Mouse (Mus musculus) frontal cortex, postnatal 25 days (tissue): ENCODE data around the gene Poldip2.
A peak's percentile ranks its signal among the peaks of the same experiment; 100 is the strongest.

Experiments
- DNase-seq, 2 experiments: peaks; one replicate each; pipeline ENCODE4 v3.0.0; 2022; ENCODE audit warnings: low spot score in 2 of 2

Poldip2 gene

DNA sequence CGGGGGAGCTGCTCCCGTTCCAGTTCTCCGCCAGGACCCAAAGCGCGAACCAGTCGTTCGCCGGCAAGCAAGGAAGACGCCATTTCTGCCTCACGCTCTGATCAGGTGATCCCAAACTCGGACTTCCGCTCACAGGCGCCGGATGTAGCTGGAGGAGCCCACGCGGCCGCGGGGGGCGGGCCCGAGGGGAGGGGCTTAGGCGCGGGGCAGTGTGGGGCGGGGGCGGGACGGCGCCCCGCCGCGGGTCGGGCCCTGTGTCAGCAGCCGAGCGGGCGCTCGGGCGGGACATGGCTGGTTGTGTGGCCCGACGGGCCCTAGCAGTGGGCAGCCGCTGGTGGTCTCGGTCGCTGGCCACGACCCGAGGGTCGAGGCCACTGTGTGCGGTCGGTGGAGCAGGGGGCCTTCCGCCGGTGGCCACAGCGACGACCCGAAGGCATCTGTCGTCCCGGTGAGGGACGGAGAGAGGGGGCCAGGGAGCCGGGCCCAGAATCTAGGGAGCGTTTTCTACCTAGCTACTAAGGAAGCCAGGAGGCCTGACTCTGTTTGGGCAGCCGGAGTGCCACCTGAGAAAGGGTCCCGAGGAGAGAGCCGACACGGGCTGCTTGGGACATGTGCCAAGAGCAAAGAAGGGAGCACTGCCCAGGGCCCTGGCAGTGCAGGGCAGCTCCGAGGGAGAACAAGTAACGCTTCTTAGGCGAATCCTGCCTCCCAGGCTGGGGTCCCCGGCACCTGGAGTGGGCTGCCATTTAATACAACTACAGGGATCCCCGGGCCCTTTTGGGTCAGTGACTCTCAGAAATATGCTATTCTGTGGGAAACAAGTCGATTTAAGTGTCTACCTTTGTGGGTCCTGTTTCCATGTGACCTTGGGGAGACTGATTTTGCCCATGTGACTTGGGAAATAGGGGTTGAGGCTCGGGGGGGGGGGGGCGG is at the start of gene Poldip2, which contains the start of gene Tmem199:
Gene Poldip2 (plus strand): TSS at position 169 of the 933 bp plus-strand sequence.
Gene Tmem199 (minus strand): TSS at position 148 of the 933 bp plus-strand sequence.
- peak; percentile 65 to 76 for DNase-seq

- no peak for DNase-seq
These were observed 49.3 kb upstream of the Poldip2 start for GRCm38 (mm10) chr11:78462669-78463068.

GRCm38 (mm10) chr11:78463286-78464036 is 48.5 kb upstream of the Poldip2 start:
- DNase-seq = no peak

- DNase-seq = no peak
These were observed 46.9 kb upstream of the Poldip2 start for GRCm38 (mm10) chr11:78465116-78465515.

- DNase-seq = peak; percentile 57 to 66
These were observed 46.3 kb upstream of the Poldip2 start, which contains the start of gene Slc46a1 for GRCm38 (mm10) chr11:78465568-78466180. Gene Slc46a1, plus strand, starts transcription at chr11:78465697.

DNA sequence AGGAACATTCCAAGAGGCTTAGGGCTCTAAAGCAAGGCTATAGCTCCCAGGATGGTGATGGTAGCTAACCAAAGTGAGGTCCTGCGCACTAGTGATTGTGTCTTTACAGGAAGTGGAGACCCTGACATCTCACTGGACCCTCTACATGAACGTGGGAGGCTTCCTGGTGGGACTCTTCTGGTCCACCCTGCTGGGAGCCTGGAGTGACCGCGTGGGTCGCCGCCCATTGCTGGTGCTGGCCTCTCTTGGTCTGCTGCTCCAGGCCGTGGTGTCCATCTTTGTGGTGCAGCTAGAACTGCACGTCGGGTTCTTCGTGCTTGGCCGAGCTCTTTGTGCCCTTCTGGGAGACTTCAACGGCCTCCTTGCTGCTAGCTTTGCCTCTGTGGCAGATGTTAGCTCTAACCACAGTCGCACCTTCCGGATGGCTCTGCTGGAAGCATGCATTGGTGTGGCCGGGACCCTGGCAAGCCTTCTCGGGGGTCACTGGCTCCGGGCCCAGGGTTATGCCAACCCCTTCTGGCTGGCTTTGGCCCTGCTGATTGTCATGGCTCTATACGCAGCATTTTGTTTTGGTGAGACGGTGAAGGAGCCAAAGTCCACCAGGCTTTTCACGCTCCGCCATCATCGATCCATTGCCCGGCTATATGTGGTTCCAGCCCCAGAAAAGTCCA is 45.6 kb upstream of the Poldip2 start:
- no peak for DNase-seq

DNA sequence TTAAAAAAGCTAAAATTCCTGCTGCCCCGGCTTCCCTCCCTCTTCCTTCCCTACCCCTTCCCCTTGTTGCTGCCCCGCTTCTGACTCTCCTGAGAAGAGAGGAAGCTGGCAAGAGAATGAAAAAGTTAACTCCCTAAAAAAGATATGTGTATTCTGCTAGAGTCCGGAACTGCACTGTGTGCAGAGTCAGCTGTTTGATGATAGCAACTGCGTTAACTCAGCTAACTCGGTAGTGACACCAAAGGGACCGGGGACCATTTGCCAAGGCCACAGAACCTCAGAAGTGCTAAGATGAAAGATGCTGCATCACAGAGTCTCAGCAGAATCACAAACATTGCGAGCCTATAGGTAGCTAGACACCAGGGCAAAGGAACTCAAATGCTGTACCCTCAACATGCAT is 44.5 kb upstream of the Poldip2 start:
- no peak for DNase-seq

DNA sequence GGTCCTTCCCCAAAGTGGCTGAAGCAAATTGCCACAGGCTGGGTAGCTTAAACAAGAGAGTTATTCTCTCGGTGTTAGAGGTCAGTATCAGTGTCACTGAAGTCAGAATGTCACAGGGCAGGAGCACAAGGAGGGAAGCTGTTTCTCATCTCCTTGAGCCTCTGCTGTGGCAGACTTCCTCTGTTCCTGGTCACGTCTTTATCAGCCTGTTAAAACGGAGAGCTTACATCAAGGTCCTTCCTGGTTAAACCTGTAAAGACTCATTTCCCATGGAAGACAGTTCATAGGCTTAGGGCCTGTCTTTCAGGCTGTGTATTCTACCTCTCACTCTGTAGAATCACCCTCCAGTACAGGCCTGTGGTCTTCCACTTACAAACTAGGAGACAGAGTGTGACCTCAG is 44.1 kb upstream of the Poldip2 start:
- no peak for DNase-seq

DNA sequence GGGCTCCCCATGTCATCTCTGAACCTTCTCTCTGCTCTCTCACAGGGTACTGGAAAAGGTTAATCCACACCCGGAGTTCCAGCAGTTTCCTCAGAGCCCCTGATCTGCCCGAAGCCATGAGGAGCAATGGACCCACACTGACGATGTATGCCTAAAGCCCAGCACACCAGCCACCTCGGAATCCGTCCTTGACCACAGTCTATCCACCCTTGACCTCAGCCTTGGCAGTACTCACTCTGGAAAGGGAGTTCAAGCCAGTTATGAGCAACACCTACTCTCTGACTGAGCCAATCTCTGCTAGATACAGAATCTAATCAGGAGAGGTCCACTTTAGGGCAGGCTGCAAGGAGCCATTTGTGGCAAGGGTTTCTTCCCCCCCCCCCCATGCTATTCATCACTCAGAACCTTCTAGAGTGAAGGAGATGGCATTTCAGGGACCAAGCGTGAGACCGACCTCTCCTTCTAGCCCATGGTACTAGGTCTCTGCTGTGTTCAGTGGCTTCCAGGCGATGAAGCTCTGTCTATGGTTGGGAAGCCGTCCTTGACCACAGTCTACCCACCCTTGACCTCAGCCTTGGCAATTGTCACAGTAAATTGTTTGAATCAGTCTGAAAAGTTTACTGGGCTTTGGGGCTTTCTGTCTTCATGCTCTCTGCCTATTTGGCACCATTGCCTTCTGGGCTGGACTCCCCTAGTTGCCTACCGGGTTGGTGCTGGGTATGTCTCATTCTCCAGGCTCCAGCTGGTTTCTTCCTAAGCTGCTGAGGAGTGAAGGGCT is 40.5 kb upstream of the Poldip2 start:
- DNase-seq = no peak

GRCm38 (mm10) chr11:78475289-78475688 is 36.7 kb upstream of the Poldip2 start:
- DNase-seq = no peak

GRCm38 (mm10) chr11:78483639-78484038 is 28.4 kb upstream of the Poldip2 start:
- no peak for DNase-seq

DNA sequence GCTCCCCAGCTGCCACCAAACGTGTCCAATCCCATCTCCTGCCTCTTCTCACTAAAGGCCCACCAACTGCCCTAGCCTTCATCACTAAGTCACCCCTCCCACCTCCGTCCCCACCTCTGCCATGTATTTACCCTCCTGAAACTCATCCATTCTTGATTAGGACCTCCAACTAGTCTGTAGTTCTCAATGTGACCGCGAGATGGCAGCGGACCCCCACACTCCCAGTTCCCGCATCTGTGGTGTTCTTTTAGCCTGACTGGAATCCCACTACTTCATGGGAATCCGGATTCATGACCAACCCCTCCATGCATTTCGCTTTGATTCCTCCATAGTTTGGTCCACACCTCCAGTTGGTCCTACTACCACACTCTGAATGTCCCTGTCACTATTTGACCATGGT is 23.8 kb upstream of the Poldip2 start:
- DNase-seq = peak; percentile 70 to 74

DNA sequence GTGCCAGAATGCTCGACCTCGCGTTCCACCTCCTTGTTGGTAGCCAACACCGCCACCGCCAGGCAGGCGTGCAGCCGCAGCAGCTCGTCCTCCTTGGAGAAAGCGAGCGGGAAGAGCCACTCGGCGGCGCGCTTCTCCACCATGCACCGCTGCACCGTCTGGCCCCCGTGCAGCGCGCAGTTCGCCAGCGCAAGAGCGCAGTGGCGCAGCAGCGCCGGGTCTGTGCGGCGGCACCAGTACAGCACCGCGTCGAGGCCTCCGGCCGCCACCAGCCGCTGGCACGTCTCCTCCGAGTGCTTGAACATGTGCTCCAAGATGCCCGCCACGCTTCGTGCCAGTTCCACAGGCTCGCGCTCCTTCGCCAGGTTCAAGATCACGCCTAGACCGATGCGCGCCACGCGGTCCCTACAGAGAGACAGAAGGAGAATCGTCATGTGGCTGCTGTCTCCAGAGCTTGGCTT is 21.2 kb upstream of the Poldip2 start:
- DNase-seq = peak; percentile 22 to 31

- no peak for DNase-seq
These were observed 16.1 kb upstream of the Poldip2 start for GRCm38 (mm10) chr11:78495904-78496303.

- peak in 1 of 2 experiments; percentile 26 for DNase-seq
These were observed 14.9 kb upstream of the Poldip2 start for GRCm38 (mm10) chr11:78497071-78497541.

DNA sequence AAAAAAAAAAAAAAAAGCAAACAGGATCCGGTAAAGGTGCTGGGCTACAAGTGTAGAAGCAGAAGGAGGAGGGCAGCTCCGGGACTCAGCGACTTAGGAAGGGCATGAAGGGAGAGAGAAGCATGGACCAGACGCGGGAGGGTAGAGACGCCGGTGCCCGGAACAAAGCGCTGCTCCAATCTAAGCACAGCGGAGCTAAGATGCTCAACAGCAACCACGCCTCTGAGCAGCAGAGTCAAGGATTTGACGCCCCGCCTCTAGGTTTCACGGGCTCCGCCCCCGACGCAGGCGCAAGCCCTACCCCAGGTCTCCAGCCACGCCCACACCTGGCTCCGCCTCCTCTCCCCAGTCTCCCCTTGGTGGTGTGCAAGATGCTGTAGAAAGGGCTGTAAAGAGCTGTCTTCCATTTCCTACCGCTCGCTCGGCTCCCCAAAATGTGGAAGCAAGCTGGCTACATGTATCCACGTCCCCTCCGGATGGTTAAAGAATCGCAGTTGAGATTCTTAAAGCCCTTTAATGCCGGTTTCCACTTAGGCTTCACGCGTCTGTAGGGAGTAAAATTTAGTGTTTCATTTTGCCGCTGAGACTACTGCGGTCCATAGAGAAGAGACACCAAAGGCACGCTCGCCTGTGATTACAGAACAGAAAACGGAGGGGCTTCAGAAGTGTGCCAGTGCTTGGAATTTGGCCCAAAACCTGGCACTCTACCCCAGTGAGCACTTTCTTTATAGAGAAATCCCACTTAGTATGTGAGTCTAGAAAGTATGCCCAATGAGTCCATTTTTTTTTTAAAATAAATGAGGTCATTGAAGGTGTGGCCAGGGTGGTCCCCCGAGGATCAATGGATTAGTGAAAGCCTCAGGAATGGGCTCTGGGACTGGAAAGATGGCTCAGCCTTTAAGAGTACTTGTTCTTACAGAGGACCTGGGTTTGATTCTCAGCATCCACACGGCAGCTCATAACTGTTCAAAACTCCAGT is 14.2 kb upstream of the Poldip2 start, which contains the start of gene Sarm1:
Gene Sarm1 (minus strand): TSS at position 211 of the 979 bp plus-strand sequence.
- DNase-seq = peak; percentile 86 to 87

GRCm38 (mm10) chr11:78499004-78499403 is 13.0 kb upstream of the Poldip2 start, which contains the start of gene Vtn:
Gene Vtn, plus strand, starts transcription at chr11:78499091.
- no peak for DNase-seq

DNA sequence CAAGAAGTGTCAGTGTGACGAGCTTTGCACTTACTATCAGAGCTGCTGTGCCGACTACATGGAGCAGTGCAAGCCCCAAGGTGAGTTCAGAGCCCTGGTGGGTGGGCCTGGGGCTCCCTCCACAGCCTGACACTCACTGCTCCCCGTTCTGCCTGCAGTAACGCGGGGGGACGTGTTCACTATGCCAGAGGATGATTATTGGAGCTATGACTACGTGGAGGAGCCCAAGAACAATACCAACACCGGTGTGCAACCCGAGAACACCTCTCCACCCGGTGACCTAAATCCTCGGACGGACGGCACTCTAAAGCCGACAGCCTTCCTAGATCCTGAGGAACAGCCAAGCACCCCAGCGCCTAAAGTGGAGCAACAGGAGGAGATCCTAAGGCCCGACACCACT is 12.4 kb upstream of the Poldip2 start:
- DNase-seq = no peak

- DNase-seq = no peak
These were observed 11.3 kb upstream of the Poldip2 start for GRCm38 (mm10) chr11:78500623-78501202.
